Mouse (Mus musculus): ENCODE data around the gene Dhx35.

The Dhx35 gene

DNA sequence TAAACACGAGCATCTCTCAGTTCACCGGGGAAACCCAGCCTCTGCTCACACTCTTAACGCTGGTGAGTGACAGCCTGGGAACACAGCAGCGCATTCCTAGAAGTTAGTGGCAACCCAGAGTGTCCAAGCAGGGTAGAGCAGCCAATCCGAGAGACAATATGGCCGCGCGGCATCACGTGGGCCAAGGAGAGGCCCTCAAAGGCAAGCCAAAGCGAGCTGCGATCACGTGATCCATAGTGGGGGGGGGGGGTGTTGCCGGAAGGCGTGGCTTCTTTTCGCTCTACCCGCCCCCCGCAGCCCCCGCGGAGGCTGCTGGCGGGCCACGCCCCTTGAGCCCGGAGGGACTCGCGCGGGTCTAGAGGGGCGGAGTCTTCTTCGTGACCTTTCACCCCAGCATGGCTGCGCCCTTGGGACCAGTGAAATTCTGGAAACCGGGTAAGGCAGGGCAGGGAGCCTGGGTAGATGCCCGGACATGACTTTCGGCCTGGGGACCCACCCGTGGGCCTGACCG is at the start of gene Dhx35:
TSS of gene Dhx35 (plus strand) at position 314 of the 511 bp plus-strand sequence.
- DNase-seq (ENCODE audit: low spot score in 2 of 2): peak; percentile 90 to 93

DNA sequence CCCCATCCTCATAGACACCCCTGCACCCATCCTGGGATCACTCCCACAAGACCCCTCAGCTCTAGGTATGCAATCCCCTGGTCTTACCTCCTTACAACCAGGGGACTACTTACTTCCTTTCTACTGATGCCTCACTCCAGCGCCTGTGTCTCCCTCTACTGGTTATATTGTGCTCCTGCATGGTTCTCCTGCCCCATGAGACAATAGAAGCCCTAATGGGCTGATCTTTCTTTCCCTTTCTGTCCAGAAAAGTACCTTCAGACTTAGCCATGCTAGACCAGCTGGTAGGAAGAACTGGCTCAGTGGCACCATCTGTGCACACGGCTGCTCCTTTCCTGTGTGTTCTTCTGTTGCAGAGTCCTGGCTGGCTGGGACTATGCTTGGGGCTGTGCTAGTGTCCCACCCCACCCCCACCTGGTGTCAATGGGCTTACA is 49.5 kb upstream of the Dhx35 start:
- DNase-seq (ENCODE audit: low spot score in 2 of 2): no peak

DNA sequence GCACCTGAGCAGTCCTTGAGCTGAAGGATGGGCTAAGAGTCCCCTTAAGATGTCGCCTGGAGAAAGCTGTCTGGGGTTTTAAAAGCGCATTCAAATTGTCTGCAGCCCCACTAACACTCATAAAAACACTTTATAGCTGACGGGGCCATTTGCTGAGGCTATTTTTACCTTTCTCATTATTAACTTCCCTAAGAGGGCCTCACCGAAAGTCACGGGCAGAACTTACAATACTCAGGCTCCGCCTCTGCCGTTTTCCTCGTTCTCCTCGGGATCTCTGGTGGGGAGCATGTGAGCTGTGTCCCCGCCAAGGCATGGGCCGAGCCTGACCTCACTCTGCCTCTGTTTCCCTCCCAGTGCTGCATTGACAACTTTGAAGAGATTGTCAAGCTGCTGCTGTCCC is 48.4 kb upstream of the Dhx35 start:
- DNase-seq (ENCODE audit: low spot score in 2 of 2): no peak

DNA sequence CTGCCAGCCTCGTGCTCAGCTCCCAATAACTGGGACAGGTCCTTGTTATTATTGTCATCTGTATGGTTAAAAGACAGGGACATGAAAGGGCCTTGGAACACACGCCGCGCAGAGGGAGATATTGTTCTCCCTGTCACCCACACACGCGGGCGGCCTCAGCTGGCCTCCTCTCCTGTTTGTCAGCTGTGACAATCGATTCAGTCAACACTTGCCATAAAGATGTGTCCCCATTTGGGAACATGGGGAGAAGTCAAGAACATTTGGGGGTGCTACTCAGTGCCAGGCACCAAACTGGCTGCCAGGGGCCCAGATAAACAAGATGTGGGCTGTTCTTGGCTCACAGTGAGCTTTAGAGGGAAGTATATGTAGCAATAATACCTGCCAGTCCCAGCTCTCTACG is 45.2 kb upstream of the Dhx35 start:
- DNase-seq (ENCODE audit: low spot score in 2 of 2): no peak

DNA sequence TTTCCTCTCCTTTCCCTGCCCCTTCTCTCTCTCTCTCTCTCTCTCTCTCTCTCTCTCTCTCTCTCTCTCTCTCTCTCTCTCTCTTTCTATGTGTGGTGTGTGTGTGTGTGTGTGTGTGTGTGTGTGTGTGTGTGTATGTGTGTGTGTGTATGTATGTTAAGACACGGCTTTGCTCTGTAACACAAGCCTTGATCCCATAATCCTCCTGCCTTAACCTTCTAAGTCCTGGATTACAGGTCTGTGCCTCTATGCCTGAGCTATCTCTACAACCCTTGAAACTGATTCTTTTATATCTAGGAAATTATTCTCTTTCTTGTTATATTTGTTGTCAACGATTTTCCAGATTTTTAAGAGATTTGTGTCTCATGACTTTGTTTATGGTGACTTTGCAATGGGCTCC is 34.4 kb upstream of the Dhx35 start:
- no peak for DNase-seq (ENCODE audit: low spot score in 2 of 2)

DNA sequence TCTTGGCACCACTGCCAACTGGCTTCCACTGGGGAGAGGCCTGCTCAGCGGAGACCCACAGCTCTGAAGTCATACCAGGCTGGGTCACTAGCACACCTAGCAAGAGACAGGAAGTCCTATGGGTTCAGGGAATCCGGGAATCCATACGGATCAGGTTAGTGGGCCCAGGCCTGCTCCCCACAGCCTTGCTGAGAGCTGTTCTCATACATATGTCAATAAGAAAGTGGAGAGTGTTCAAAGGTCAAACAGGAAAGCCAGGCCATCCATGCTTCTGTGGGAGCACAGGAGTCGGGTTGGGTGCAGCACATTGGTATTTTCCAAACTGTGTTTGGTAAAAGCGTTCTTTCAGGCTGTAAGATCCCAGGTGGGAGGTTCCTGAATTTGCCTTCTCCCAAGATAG is 32.3 kb upstream of the Dhx35 start:
- DNase-seq (ENCODE audit: low spot score in 2 of 2): no peak

DNA sequence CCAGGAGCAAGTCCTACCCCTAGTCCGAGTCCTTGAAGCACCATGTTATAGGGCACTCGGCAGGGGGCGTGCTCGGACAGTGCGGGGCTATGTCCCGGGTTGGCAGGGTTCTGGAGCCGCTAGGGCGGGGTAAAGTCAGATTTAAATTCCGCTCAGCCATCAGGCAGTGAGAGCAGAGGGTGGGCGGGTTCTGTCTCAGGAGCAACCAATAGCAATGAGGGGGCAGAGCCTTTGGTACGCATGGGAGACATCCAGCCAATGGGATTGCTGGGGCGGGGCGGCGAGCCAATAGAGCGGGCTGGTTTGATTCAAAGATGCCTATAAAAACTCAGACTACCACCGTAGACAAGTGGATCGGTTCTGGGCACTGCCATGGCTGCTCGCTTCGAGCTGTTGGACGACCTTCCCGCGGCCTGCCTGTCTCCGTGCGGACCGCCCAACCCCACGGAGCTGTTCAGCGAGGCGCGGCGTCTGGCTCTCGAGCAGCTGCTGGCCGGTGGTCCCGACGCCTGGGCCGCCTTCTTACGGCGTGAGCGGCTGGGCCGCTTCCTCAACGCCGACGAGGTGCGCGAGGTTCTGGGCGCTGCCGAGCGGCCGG is 26.8 kb upstream of the Dhx35 start, which contains the start of gene Fam83d:
TSS of gene Fam83d (plus strand) at position 352 of the 598 bp plus-strand sequence.
- DNase-seq (ENCODE audit: low spot score in 2 of 2): peak; percentile 95 to 97

DNA sequence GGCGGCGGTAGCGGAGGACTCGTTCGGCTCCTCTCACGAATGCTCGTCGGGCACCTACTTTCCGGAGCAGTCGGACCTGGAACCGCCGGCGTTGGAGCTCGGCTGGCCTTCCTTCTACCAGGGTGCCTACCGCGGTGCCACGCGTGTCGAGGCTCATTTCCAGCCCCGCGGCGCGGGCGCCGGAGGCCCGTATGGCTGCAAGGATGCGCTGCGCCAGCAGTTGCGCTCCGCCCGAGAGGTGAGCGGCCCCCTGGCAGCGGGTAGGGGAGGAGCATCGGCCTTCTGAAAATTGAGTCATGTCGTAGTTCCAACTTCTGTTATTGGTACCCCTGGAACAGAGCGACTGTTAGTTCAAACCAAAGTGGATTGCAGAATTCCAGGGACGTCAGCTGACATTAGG is 26.3 kb upstream of the Dhx35 start:
- no peak for DNase-seq (ENCODE audit: low spot score in 2 of 2)

DNA sequence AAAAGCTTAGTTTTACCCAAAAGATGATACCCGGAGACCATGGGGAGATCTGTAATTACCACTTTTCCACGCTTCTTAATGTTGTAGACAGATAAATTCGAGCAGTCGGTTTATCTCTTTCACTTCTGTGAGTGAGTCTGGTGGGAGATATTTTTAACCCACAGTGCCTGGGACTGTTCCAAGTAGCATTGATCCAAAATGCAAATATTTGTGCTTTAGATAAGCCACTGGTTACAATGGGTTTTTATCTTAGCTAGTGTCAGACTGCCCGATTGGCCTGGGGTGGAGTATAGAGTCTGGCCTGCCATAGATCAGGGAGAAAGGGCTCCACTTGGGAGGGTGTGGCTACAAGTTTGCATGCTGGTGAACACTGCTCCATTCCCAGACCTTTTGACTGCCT is 25.8 kb upstream of the Dhx35 start:
- no peak for DNase-seq (ENCODE audit: low spot score in 2 of 2)

DNA sequence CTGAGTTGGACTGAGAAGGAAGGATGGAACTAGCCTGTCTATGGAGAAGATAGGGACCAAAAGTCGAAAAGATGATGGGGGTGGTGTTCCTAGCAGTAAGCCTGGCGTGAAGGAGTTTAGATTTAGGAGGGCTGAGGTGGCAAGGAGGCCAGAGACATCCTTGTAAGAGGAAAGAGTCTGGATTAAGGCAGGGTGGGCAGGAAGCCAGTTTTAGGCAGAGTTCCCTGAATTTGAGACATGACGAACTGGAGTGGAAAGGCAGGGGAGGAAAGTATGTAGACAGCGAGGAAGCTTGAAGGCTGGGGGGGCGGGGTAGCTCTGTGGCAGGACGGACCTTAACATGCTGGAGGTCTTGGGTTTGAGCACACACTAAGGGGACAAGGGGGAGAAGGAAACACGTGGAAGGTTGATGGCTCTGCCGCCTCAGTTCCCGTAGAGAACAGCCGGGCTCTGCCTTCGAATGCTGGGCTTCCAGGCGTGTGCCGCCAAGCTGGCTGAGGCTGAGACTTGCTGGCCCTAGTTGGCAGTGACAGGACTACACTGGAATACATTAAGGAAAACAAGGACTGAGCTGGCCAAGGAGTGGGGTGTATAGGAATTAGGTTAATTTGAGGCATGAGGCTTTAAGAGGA is 24.4 kb upstream of the Dhx35 start:
- no peak for DNase-seq (ENCODE audit: low spot score in 2 of 2)

DNA sequence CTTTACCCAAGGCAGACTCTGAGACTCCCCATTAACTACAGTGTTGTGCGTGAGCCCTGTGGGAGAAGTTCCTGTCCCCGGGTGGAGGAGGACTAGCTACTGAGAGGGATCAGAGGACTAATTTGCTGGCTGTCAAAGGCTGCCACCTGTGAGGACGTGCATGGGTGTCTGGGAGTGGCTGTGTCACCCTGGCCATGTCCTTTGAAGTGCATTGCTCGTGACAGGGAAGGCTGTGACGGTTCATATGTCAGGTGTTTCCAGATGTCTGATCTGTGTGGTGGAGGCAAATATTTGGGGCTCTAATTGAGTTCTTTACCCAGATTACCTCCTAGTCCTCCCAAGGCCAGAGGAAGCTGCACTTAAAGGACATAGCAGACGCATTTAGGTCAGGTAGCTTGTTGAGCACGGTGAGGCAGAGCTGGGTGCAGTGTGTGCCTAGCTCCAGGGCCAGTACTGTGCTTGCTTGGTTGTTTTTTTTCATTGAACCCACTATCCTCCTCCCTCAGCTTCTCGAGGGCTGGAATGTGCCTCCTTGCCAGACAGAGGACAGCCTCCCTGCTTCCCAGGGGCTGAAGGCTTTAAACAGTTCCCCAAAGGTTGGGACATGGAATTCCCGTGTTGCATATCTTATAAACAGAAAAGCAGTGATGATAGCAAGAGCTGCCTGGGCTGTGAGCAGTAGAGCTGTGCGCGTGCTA is 23.4 kb upstream of the Dhx35 start:
- DNase-seq (ENCODE audit: low spot score in 2 of 2): no peak

DNA sequence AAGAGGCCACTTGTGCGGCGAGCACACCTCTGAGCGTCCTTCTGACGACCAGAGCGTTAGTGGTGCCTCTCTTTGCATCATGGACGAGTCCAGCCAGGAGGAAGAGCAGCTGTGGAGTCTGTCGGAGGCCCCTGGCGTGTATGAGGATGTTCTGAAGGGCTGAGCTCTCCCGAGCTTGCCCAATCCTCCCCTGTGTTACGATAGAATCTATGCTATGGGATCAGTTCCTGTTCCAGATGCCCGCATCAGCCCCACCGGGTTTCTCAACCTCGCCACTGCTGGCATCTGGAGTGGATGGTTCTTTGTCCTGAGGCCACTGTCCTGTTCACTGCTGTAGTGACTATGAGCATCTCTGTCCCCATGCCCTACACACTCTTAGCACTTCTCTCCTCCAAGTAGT is 21.8 kb upstream of the Dhx35 start:
- no peak for DNase-seq (ENCODE audit: low spot score in 2 of 2)

DNA sequence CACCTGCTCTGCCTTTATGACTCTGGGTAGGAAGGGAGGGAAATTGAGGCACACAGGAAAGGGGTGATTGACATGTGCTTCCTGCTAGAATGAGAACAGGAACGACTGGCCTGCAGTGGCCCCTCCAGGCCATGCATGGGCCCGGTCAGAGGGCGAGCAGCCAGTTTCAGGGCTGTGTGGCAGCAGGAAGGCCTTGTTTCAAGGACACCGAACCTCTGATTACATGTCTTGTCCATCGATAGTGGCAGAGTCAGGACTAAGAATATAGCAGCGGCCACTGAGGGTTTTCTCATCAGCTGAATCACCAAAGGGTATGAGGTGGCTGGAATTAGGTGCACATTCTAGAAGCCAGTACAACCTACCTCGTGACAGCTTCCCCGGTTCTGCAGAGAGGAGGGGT is 19.7 kb upstream of the Dhx35 start:
- DNase-seq (ENCODE audit: low spot score in 2 of 2): no peak

DNA sequence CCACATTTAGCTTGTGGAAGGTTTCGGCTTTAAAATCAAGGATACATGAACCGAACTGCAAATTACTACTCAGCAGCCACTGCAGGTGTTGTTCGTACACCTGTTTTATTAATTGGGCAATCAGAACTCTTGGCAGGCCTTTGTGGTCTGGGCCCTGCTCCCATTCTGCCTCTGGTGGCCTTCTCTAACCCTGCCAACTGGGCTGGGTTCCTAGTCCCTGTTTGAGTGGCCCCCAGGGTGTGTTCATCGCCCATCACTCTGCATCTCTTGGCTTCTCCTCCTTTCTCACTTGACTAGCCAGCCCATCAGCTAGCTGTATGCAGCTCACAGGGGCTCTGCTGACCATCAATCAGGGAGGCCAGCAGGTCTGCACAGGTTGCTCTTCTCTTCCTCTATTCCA is 17.9 kb upstream of the Dhx35 start:
- DNase-seq (ENCODE audit: low spot score in 2 of 2): no peak

DNA sequence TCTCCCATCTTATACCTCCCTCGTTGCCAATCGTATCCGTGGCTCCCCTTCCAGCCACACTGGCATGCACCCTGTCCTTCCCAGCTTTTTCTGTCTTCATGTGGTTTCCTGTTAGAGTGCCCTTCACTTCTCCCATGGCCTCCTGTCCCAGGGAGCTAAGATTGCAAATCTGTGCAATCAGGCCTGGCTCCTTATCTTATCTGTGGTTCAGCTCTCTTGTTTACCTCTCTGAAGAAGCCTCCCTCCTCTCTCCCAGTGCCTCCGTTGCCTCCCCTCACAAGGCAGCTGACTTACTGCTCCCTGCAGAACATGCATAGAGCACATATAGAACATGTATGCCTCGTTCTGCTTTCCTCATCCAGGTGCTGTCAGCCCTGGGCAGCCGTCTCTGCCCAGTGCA is 17.1 kb upstream of the Dhx35 start:
- no peak for DNase-seq (ENCODE audit: low spot score in 2 of 2)

DNA sequence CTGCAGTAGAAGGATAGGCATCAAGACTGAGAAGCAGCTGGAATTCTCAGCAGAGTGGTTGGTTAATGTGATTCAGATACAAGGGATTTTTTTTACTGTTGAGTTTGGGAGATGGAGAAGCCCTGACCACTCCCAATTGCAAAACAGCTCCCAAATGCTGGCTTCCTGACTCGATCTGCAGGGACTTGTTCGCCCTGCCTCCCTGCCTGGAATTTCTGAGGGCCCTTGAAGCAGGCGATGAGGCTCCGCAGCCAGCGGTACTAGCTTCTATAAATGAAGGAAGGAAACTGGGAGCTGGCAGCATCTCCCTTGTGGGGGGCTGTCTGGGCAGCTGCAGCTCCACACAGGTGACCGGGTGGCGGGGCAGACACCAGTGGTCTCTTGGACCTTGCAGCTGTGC is 16.3 kb upstream of the Dhx35 start:
- DNase-seq (ENCODE audit: low spot score in 2 of 2): no peak

DNA sequence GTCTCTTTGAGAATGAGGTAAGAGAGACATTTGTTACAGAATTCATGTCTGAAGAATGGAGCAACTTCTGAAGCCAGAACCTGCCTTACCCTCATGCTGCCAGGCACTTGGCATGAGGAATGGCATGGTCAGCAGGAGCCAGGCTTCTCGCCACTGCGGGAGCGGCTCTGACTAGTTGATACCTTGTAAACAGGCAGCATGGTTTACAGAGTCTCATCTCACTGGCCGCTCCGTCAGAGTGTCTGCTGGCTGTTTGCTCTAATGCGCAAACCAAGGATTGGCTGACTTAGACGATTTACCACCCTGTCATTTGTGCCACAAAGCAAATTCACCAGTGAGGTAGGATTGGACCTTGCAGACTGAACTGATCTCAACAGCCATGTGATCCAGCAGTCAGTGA is 13.5 kb upstream of the Dhx35 start:
- no peak for DNase-seq (ENCODE audit: low spot score in 2 of 2)

DNA sequence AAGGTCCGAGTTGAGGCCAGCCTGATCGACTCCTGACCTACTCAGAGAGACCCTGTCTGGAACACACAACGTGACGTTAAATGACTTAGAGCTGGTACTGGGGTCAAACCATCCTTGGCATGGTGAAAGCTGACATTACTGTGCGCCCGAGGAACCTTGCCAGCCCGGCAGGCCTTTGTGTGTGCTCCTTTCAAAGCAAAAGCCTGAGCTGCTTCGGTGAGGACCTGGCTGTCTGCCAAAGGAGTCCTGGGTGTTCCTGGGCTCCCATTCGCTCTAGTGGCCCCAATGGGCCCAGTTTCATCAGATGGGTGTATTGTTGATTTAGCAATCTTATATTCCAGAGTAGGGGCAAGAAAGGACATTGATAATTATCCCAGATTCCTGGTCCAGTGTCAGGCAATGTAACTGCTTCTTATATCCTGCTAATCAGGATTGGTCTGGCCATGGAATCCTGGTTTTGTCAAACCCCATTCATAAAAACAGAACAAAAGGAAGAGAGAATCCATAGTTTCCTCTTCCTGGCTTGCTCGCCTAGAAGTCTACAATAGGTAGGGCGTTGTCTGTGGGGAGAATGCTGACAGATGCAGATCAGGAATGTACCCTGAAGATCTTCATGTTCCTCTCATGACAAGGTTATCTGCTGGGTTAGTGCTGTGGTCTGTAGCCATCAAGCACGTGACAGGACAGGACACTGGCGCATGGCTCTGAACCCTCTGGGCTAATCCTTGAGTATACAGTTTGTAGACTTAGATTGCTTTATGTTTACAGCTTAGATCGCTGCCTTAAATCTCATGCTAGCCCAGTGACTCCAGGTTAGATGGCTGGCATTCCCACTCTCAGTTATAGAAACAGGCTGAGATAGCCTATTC is 7.4 kb upstream of the Dhx35 start:
- DNase-seq (ENCODE audit: low spot score in 2 of 2): no peak

DNA sequence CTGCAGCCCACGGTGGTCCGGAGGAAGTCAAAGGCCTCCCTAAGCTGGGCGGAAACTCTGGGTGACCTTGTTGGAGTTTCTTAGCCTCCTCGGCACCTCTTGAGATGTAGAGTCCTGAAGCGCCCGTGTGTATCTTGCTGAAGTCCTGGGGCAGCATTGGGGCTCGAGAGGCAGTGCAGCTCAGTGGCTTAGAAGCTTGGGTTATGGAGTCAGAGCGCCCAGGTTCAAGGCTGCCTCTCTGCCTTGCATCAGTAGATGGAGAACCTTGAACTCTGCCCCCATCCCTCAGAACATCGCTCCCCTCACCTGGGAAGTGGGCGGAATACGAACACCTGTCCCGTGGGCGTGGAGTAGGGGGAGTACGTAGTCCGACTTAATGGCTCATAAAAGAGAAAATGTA is 436 bp downstream of the Dhx35 start:
- no peak for DNase-seq (ENCODE audit: low spot score in 2 of 2)

DNA sequence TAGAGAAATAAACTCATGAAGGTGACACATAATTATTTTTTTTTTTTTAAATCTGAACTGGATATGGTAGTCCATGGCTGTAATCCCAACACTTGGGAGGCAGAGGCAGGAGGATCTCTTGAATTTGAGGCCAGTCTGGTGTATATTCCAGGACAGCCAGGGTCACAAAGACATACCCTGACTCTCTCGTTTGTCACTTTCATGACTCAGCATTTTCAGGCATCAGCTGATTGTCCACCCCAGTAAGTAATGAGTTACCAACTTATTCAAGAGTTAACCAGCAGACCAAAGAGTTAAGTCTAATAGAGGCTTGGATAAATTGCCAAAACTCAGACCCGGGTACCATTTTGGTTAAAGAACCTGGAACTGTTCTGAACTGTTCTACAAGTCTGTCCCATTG is 1.3 kb downstream of the Dhx35 start:
- DNase-seq (ENCODE audit: low spot score in 2 of 2): no peak

DNA sequence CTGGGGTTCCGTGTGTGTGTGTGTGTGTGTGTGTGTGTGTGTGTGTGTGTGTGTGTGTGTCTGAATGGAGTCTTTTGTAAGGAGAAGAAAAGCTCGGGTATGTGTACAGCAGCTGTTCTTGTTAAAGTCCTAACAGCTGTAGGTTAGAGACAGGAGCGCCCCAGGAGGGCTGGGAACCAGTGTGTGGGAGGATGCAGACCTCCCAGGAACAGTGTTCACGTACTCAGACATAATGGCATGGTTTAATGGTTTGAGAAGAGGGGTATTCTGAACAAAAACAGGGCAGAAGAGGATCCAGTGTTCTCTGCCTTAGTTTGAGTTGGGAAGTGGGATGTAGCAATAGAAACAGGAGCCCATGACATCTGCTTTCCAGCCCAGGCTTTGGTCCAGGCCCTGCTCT is 4.7 kb downstream of the Dhx35 start:
- DNase-seq (ENCODE audit: low spot score in 2 of 2): no peak

DNA sequence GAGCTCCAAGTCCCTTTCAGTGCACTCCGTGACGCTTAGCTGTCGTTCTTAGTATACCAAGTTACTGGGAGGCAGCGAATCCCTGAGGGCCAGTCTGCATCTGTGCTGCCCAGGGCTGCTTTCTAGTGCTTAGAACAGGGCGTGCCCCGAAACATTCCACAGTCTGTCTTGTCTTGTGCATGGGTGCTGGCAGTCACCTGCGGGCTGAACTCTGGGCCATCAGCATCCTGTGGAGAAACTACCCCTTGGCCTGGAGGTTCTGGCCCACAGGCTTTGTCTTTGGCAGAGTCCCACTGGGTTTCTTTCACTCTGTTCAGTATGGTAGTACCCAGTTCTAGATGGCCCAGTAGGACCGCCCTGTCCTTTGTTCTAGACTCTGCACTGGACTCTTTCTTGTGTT is 6.2 kb downstream of the Dhx35 start:
- no peak for DNase-seq (ENCODE audit: low spot score in 2 of 2)

Data from urinary bladder, postnatal 4 days (tissue).